Mouse (Mus musculus): ENCODE measurements around the gene Ccnl2. TPM values are rescaled to one million over a fixed set of nuclear protein-coding genes. Genes with fewer than 3 reads are reported as not detected.

The Ccnl2 gene
- polyA plus RNA-seq, 1 experiment from 2014 or later: 140 TPM

- Histone ChIP-seq H3K27me3 (replicated peaks; ENCODE audit: control insufficient read depth, insufficient read depth, low read length) (no peaks in the 10 kb centered on the region), H3K4me1 (replicated peaks; ENCODE audit: control insufficient read depth, insufficient read depth, low read length) (peaks cover 8% of the 10 kb centered on the region), H3K4me2 (no peak overlapping the region), H3K36me3 (ENCODE audit: control insufficient read depth, insufficient read depth, low read length) (peaks cover 32% of the 10 kb centered on the region; the same call in 1 of the 2 replicates), H3K4me3 (ENCODE audit: low read depth, low read length) (no peak overlapping the region), H3K9ac (ENCODE audit: low read depth, low read length) (no peak overlapping the region), H3K9me3 (ENCODE audit: control insufficient read depth, low read length) (no peaks in the 10 kb centered on the region), H3K27ac (ENCODE audit: low read depth, low read length) (no peak overlapping the region; the same call in 1 of the 2 replicates)
- 86% methylated on average over 12 of the region's 12 CpGs for WGBS
- DNase-seq (ENCODE audit: low spot score) (no peak), ATAC-seq (replicated peaks; ENCODE audit: low FRiP score) (no peak)
These were observed 43.8 kb downstream of the Ccnl2 start for GRCm38 (mm10) chr4:155856071-155856470.

DNA sequence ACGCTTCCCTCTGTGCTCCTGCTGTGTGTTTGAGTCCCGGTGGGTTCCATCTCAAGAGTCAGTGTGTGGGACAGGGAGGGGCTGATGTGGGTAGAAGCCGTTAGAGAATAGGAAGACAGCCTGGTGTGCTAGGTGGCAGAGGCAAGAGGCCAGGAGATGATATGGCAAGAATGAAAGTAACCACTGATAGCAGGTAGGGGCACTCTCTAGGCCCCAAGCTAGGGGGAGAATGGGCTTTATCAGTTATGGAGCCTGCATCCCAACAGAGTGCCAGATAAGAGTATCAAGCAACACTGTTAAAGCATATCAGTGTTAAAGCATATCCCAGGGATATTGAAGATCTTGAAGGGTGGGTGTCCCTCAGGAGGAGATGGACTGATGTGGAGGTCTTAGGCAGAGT is 44.6 kb downstream of the Ccnl2 start:
- WGBS: 62% methylated on average over 3 of the region's 3 CpGs
- Histone ChIP-seq H3K4me3 (ENCODE audit: low read depth, low read length) (no peak overlapping the region), H3K36me3 (ENCODE audit: control insufficient read depth, insufficient read depth, low read length) (peaks cover 32% of the 10 kb centered on the region; the same call in 1 of the 2 replicates), H3K4me1 (replicated peaks; ENCODE audit: control insufficient read depth, insufficient read depth, low read length) (peaks cover 8% of the 10 kb centered on the region), H3K9ac (ENCODE audit: low read depth, low read length) (no peak overlapping the region), H3K27ac (ENCODE audit: low read depth, low read length) (no peak overlapping the region), H3K4me2 (no peak overlapping the region), H3K27me3 (replicated peaks; ENCODE audit: control insufficient read depth, insufficient read depth, low read length) (no peaks in the 10 kb centered on the region), H3K9me3 (ENCODE audit: control insufficient read depth, low read length) (no peaks in the 10 kb centered on the region)
- DNase-seq (ENCODE audit: low spot score) (no peak), ATAC-seq (replicated peaks; ENCODE audit: low FRiP score) (peak; percentile 42)

- Histone ChIP-seq H3K27ac (ENCODE audit: low read depth, low read length) (no peak overlapping the region), H3K4me2 (no peak overlapping the region), H3K4me1 (replicated peaks; ENCODE audit: control insufficient read depth, insufficient read depth, low read length) (peaks cover 8% of the 10 kb centered on the region), H3K4me3 (ENCODE audit: low read depth, low read length) (no peak overlapping the region), H3K27me3 (replicated peaks; ENCODE audit: control insufficient read depth, insufficient read depth, low read length) (no peaks in the 10 kb centered on the region), H3K9ac (ENCODE audit: low read depth, low read length) (no peak overlapping the region), H3K9me3 (ENCODE audit: control insufficient read depth, low read length) (no peaks in the 10 kb centered on the region), H3K36me3 (ENCODE audit: control insufficient read depth, insufficient read depth, low read length) (peaks cover 25% of the 10 kb centered on the region; the same call in 1 of the 2 replicates)
- ATAC-seq (replicated peaks; ENCODE audit: low FRiP score) (peak; percentile 52), DNase-seq (ENCODE audit: low spot score) (peak; percentile 85)
- WGBS: 31% methylated on average over 13 of the region's 13 CpGs
These were observed 47.0 kb downstream of the Ccnl2 start for GRCm38 (mm10) chr4:155859318-155859717.

DNA sequence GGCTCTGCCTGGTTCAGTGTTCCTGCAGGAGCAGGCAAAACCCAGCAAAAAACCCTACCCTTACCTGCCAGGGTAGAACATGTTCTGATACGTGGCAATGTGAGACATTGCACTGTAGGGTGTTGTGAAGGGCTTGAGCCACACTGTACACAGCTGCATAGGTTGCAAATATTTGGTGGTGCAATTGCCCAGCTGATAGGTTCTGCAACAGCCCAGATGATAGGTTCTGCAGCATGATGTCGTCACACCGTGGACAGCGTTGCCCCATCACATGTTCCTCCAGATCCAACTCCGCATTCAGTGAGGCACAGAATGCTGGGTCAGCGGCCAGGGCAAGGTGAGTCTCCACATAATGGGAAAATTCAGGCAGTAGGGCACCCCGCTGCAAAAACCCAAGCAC is 49.5 kb downstream of the Ccnl2 start:
- 86% methylated on average over 7 of the region's 7 CpGs for WGBS
- DNase-seq (ENCODE audit: low spot score): no peak
- Histone ChIP-seq H3K4me3 (ENCODE audit: low read depth, low read length) (no peak overlapping the region), H3K9me3 (ENCODE audit: control insufficient read depth, low read length) (no peaks in the 10 kb centered on the region), H3K9ac (ENCODE audit: low read depth, low read length) (no peak overlapping the region), H3K4me2 (no peak overlapping the region), H3K36me3 (ENCODE audit: control insufficient read depth, insufficient read depth, low read length) (peaks cover 24% of the 10 kb centered on the region; the same call in 1 of the 2 replicates), H3K27me3 (replicated peaks; ENCODE audit: control insufficient read depth, insufficient read depth, low read length) (no peaks in the 10 kb centered on the region), H3K4me1 (replicated peaks; ENCODE audit: control insufficient read depth, insufficient read depth, low read length) (no peaks in the 10 kb centered on the region), H3K27ac (ENCODE audit: low read depth, low read length) (no peak overlapping the region)
- no peak for ATAC-seq (replicated peaks; ENCODE audit: low FRiP score)

- H3K4me3 ChIP-seq (ENCODE audit: low read depth, low read length): no peak within 1 kb of the TSS
- no peaks in the 10 kb centered on the region for H3K27me3 ChIP-seq (replicated peaks; ENCODE audit: control insufficient read depth, insufficient read depth, low read length)
- WGBS: 79% methylated on average over 5 of the region's 5 CpGs
- peaks cover 1% of the 10 kb centered on the region; the same call in 1 of the 2 replicates for H3K4me1 ChIP-seq (replicated peaks; ENCODE audit: control insufficient read depth, insufficient read depth, low read length)
- DNase-seq (ENCODE audit: low spot score) (no peak), ATAC-seq (replicated peaks; ENCODE audit: low FRiP score) (no peak)
- H3K9me3 ChIP-seq (ENCODE audit: control insufficient read depth, low read length): no peaks in the 10 kb centered on the region
- no peak within 1 kb of the TSS for H3K27ac ChIP-seq (ENCODE audit: low read depth, low read length)
- H3K4me2 ChIP-seq: no peak within 1 kb of the TSS
- H3K9ac ChIP-seq (ENCODE audit: low read depth, low read length): no peak within 1 kb of the TSS
- peaks cover 19% of the 10 kb centered on the region; the same call in 1 of the 2 replicates for H3K36me3 ChIP-seq (ENCODE audit: control insufficient read depth, insufficient read depth, low read length)
These were observed 50.7 kb downstream of the Ccnl2 start, which contains the start of gene Tas1r3 for GRCm38 (mm10) chr4:155863001-155863400. Gene Tas1r3, minus strand, starts transcription at chr4:155863362.

DNA sequence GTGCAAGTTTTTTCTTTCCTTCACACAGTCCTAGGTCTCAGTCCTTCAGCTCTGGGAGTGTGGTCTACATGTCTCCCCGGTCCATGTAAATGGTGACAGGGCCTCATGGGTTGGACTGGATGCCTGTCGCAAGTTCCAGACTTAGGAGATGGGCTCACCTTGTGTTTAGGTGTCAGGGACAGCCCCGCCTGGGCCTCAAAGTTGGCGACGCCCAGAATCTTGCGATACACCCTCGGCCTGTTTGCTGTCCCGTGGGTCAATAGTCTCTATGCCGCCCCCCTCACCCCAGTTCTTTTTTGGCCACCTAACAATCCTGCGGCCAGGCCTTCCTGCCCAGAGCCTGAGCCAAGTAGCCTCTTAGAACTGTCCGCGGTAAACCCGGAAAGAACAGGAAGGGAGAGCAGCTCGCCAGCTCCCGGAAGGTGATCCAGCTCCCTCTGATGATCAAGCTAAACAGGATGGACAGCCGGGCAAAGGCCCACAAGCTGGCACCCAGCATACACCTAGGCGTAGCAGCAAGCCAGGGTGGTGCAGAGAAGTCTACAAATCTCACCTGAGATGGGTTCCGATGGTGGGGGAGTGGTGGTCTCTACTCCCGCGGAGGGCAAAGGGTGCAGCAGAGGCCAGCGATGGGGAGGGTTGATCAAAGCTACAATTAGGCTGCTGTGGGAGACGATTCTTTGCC is 56.5 kb downstream of the Ccnl2 start:
- ATAC-seq (replicated peaks; ENCODE audit: low FRiP score) (peak; percentile 24), DNase-seq (ENCODE audit: low spot score) (no peak)
- WGBS: 10% methylated on average over 22 of the region's 22 CpGs
- Histone ChIP-seq H3K9me3 (ENCODE audit: control insufficient read depth, low read length) (no peaks in the 10 kb centered on the region), H3K4me2 (peak overlapping the region; percentile 91), H3K4me1 (replicated peaks; ENCODE audit: control insufficient read depth, insufficient read depth, low read length) (peaks cover 13% of the 10 kb centered on the region), H3K9ac (ENCODE audit: low read depth, low read length) (peak overlapping the region; percentile 71), H3K27me3 (replicated peaks; ENCODE audit: control insufficient read depth, insufficient read depth, low read length) (no peaks in the 10 kb centered on the region), H3K27ac (ENCODE audit: low read depth, low read length) (no peak overlapping the region), H3K36me3 (ENCODE audit: control insufficient read depth, insufficient read depth, low read length) (peaks cover 19% of the 10 kb centered on the region), H3K4me3 (ENCODE audit: low read depth, low read length) (peak overlapping the region; percentile 81)

DNA sequence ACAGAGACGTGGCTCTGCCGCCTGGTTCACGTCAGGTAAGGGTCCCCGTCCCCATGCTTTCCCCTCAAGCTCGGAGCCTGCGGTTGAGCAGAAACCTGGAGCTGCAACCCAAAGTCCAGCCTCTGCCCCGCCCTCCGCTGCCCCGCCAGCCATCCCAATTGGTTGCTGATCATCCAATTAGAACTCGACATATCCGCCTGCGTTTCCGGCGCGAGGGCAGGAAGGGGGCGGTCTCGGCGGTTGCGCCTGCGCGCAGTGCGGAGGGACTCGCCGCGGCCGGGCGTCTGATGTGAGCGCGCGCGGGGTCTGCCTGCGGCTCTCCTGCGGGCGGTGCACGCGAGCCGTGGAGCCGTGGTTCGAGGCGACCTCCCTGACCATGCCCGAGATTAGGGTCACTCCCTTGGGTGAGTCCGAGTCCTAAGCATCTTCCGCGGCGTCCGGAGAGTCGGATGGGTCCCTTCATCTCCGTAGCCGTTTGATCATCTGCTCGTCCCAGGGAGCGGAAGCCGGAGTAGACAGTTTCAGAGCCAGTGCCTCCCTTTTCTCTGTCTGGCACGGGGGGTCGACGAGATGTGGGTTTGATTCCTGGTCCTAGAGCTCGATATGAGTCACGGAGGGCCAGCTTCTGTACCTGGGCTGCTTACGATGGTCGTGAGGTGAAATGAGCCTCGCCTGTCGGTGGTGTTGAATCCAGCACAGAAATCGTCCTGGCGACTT is 57.2 kb downstream of the Ccnl2 start, which contains the start of the genes Cptp and Ints11:
Gene Cptp, minus strand, starts transcription at position 124 of the 717 bp plus-strand sequence.
Gene Ints11, plus strand, starts transcription at position 230 of the 717 bp plus-strand sequence.
- under 1% methylated on average over 63 of the region's 63 CpGs for WGBS
- H3K9ac ChIP-seq (ENCODE audit: low read depth, low read length): peak within 1 kb of the TSS; percentile 71
- peaks cover 21% of the 10 kb centered on the region for H3K36me3 ChIP-seq (ENCODE audit: control insufficient read depth, insufficient read depth, low read length)
- H3K4me2 ChIP-seq: peak within 1 kb of the TSS; percentile 91
- H3K4me3 ChIP-seq (ENCODE audit: low read depth, low read length): peak within 1 kb of the TSS; percentile 81
- no peaks in the 10 kb centered on the region for H3K27me3 ChIP-seq (replicated peaks; ENCODE audit: control insufficient read depth, insufficient read depth, low read length)
- 0 out of 2 replicates have a peak within 1 kb of the TSS, but pooled peaks have one; percentile 3 for H3K27ac ChIP-seq (ENCODE audit: low read depth, low read length)
- DNase-seq (ENCODE audit: low spot score): peak; percentile 97
- peaks cover 13% of the 10 kb centered on the region for H3K4me1 ChIP-seq (replicated peaks; ENCODE audit: control insufficient read depth, insufficient read depth, low read length)
- peak; percentile 96 for ATAC-seq (replicated peaks; ENCODE audit: low FRiP score)
- H3K9me3 ChIP-seq (ENCODE audit: control insufficient read depth, low read length): no peaks in the 10 kb centered on the region

GRCm38 (mm10) chr4:155871404-155871803 is 59.1 kb downstream of the Ccnl2 start:
- WGBS: 84% methylated on average over 7 of the region's 7 CpGs
- no peaks in the 10 kb centered on the region for H3K9me3 ChIP-seq (ENCODE audit: control insufficient read depth, low read length)
- peaks cover 13% of the 10 kb centered on the region for H3K4me1 ChIP-seq (replicated peaks; ENCODE audit: control insufficient read depth, insufficient read depth, low read length)
- H3K27ac ChIP-seq (ENCODE audit: low read depth, low read length): no peak overlapping the region
- H3K4me2 ChIP-seq: peak overlapping the region; percentile 15
- no peak for DNase-seq (ENCODE audit: low spot score)
- no peak for ATAC-seq (replicated peaks; ENCODE audit: low FRiP score)
- no peaks in the 10 kb centered on the region for H3K27me3 ChIP-seq (replicated peaks; ENCODE audit: control insufficient read depth, insufficient read depth, low read length)
- no peak overlapping the region for H3K9ac ChIP-seq (ENCODE audit: low read depth, low read length)
- no peak overlapping the region for H3K4me3 ChIP-seq (ENCODE audit: low read depth, low read length)
- peaks cover 28% of the 10 kb centered on the region for H3K36me3 ChIP-seq (ENCODE audit: control insufficient read depth, insufficient read depth, low read length)
